Mouse (Mus musculus): ENCODE results near the gene C1s1. TPM values are rescaled to one million over a fixed set of nuclear protein-coding genes. Genes with fewer than 3 reads are reported as not detected.

The C1s1 gene
- total RNA-seq, 2 experiments from 2014 or later = 20.2 to 22.7 TPM

- intact Hi-C loops (cut with DNase I) = loop anchor here (5.0 kb wide), 1 partner anchor 64 kb away; the partner anchor contains the start of gene Pex5
Observed at GRCm38 (mm10) chr6:124481571-124481970, 60.6 kb downstream of the C1s1 start.

More at GRCm38 (mm10) chr6:124481571-124481970, 60.6 kb downstream of the C1s1 start:
- no peak for DNase-seq (ENCODE audit: low spot score)

Other genes starting within 250 kb of the C1s1 start
- gene Cd163, start 237.7 kb downstream of the C1s1 start, total RNA-seq (2021) = 10 to 100 TPM; 16.4 to 20.0 TPM
- 10 to 100 TPM; 26.2 to 26.9 TPM for gene Pex5, start 127.3 kb downstream of the C1s1 start, total RNA-seq (2021)
- 1 to 10 TPM in 1 of 2 experiments, under 1 TPM in 1; 0.49 to 1.5 TPM for gene Clstn3, start 77.6 kb downstream of the C1s1 start, total RNA-seq (2021)
- 1 to 10 TPM; 1.1 to 1.3 TPM for gene C1rl, start 49.2 kb downstream of the C1s1 start, total RNA-seq (2021)
- 10 to 100 TPM; 10.7 to 11.6 TPM for gene C1ra, start 30.0 kb downstream of the C1s1 start, total RNA-seq (2021)
- 1 to 10 TPM in 1 of 2 experiments, under 1 TPM in 1; 0.95 to 1.3 TPM for gene C1rb, start 27.9 kb upstream of the C1s1 start, total RNA-seq (2021)
- gene C1s2, start 93.7 kb upstream of the C1s1 start, total RNA-seq (2021) = under 1 TPM; 0.48 to 0.62 TPM
- 10 to 100 TPM; 39.6 to 43.9 TPM for gene Lpcat3, start 120.7 kb upstream of the C1s1 start, total RNA-seq (2021)
- 10 to 100 TPM; 72.5 to 75.1 TPM for gene Emg1, start 169.8 kb upstream of the C1s1 start, total RNA-seq (2021)
- 100 to 1,000 TPM; 322 to 323 TPM for gene Phb2, start 170.0 kb upstream of the C1s1 start, total RNA-seq (2021)
- gene Ptpn6, start 196.4 kb upstream of the C1s1 start, total RNA-seq (2021) = 1 to 10 TPM; 4.7 TPM
- 100 to 1,000 TPM; 274 to 277 TPM for gene Grcc10, start 199.0 kb upstream of the C1s1 start, total RNA-seq (2021)
- gene Gm45234, start 213.7 kb upstream of the C1s1 start, total RNA-seq (2021) = 1 to 10 TPM in 1 of 2 experiments, not detected in 1; 3.8 TPM
- gene Atn1, start 214.2 kb upstream of the C1s1 start, total RNA-seq (2021) = 10 to 100 TPM; 37.0 to 39.7 TPM
- gene Eno2, start 227.3 kb upstream of the C1s1 start, total RNA-seq (2021) = 1 to 10 TPM; 1.9 to 3.3 TPM
- gene Lrrc23, start 237.4 kb upstream of the C1s1 start, total RNA-seq (2021) = not detected

Data from heart, postnatal 25 days (tissue).